Mouse (Mus musculus) left cerebral cortex, postnatal 25 days (tissue): ENCODE measurements around the gene Taf9b. TPM values are rescaled to one million over a fixed set of nuclear protein-coding genes. Genes with fewer than 3 reads are reported as not detected.

Experiments
- total RNA-seq, 2 experiments: library from RNA; stranded (reverse); gene quantifications; 2 replicates each; pipeline ENCODE4 v1.2.3; 2021

Taf9b gene
- total RNA-seq, 2 experiments from 2014 or later, result 21.3 to 23.3 TPM

Other genes starting within 250 kb of the Taf9b start
- 10 to 100 TPM; 15.5 TPM for gene Magt1, start 209.3 kb downstream of the Taf9b start, total RNA-seq
- gene Cox7b, start 205.5 kb downstream of the Taf9b start, total RNA-seq, result 100 to 1,000 TPM; 353 to 364 TPM
- 1 to 10 TPM; 8.0 to 8.2 TPM for gene Atp7a, start 193.9 kb downstream of the Taf9b start, total RNA-seq
- gene Tlr13, start 78.0 kb downstream of the Taf9b start, total RNA-seq, result 1 to 10 TPM; 1.3 to 1.9 TPM
- 100 to 1,000 TPM; 441 to 492 TPM for gene Pgk1, start 34.1 kb downstream of the Taf9b start, total RNA-seq
- gene Fnd3c2, start 34.2 kb upstream of the Taf9b start, total RNA-seq, result not detected